Mouse (Mus musculus) c-Kit-positive CD71-positive TER-119-negative erythroid progenitor cells, embryonic 14.5 days (primary cell): ENCODE measurements around the gene Psmd11.
A peak's percentile ranks its signal among the peaks of the same experiment; 100 is the strongest.
"Not testable (repeated sequence)": the region's sequence is repeated elsewhere in the genome, so short reads cannot be mapped to it uniquely, and the experiment has no call there.

Source experiments
- DNase-seq: peaks from one replicate; pipeline ENCODE4 v3.0.0-alpha.2; 2013; ENCODE audit warnings: low read depth

Gene Psmd11

DNA sequence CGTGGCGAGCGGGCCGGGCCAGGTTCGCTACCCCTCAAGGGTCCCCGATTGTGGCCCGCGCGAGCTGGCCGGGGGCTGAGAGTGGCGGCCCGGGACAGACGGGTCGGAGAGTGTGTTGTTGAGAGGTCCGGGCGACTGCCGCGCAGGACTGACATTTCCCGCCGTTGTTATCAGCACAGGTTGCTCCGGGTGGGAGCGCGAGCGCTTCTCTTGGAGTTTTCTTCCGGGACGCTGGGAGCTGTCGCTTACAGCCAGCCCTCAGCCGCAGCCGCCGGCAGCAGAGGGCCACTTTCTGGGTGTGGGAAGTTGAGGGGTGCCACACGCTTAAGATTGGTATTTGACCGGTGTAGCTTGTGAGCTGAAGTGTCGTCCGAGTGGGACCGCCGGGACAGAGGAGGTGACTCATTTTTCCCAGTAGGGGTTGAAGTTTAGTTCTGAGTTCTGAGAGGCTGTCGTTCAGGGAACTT lies 627 bp downstream of the Psmd11 start:
- DNase-seq = peak; percentile 36

DNA sequence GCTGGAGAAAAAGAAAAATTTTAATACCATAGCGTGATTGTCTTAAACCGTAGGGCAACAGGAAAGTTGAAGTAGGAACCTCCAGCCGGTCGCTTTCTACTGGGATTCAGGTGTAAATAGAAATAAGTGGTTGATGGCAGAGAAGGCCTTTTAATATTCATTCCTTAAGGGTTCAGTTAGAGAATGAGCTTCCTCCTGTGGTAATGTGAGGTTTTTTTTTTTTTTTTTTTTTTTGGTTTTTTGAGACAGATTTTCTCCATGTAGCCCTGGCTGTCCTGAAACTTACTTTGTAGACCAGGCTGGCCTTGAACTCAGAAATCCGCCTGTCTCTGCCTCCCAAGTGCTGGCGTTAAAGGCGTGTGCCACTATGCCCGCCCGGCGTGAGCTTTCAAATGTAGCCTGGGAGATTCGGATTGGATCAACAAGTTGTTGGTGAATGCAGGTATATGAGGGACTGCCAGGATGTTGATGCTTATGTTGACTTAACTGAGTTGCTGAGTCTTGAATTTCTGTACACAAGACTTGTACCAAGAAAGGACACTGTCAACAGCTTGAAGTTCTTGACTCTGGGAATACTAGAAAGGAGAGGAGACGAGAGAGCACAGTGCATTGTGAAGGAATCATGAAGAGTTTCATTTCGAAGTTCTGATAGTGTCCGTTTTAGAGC lies 1.2 kb downstream of the Psmd11 start:
- no peak for DNase-seq

DNA sequence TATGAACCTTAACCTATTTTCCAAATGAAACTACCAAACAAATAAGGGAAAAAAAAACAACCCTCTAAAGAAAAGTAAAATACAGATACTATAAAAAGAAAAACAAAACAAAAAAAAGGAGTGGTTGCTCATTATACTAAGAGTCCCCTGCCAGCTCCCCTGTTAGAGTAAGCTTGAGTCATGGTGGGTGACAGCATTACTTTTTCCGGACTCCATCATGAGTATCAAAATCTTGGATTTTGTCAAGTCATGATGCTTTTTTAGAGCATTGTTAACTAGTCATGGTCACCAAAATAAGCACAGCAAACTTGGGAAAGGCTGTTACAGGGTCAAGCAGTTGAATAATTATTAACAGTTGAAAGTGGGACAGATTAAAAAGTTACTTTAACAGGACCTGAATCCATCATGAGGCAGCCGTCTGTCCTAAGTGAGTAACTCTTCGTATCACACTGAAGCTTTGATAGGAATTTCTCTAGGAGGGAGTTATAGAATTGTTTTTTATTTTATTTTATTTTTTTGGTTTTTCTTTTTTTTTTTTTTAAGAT lies 2.0 kb downstream of the Psmd11 start:
- no peak for DNase-seq

DNA sequence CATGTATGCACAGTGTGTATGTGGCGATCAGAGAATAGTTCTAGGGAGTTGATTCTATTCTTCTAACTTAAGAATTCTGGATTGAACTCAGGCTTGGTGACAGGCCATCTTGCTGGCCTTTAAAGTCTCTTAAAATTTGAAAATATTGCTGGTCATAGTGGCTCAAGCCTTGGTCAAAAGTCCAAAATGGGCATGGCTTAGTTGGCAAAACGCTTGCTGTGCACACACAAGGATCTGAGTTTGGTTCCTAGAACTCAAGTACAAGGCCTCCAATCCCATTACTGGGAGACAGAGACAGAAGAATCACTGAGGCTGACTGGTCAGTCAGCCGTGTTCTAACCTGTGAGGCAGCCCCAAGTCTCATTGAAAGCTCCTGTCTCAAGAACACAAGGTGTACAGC lies 18.5 kb downstream of the Psmd11 start:
- no peak for DNase-seq

DNA sequence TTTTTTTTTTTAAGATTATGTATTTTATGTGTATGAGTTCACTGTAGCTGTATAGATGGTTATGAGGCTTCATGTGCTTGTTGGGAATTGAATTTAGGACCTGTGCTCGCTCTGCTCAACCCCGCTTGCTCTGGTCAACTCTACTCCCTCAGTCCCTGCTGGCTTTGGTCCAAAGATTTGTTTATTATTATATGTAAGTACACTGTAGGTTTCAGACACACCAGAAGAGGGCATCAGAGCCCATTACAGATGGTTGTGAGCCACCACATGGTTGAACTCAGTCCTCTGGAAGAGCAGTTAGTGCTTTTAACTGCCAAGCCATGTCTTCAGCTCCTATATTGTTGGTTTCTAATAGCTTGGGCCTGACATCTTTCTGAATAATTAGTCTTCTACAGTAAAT lies 21.4 kb downstream of the Psmd11 start:
- no peak for DNase-seq

DNA sequence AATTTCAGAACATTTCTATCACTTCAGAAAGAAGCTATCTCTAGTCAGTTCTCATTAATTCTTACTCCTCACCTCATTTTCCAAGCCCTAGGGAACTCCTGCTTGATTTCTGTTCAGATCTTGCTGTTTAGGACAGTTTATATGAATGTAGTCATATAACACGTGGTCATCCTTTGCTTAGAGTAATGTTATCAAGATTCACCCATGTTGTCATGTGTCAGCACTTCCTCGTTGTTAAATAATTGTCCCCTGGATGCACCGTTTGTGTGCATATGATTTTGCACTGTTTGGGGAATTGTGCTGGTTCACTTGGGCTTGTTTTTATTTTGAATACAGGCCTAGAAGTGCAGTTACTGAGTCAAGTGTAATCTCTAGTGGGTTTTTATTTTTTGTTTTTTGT lies 23.8 kb downstream of the Psmd11 start:
- DNase-seq = no peak

DNA sequence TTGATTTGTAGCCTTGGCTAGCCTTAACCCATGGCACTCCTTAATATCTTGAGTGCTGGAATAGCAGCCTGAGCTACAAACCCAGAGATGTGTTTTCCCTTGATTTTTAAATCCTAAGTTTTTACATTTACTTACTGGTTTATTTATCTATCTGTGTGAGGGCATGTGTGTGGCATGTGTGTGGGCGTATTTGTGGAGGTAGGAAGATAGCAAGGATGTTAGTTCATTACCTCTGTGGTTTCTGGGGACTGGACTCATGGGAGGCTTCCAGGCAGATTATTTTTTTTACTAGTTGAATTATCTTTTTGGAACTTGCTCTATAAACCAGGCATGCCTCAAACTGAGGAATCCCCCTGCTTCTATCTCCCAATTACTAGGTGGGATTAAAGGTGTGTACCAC lies 24.8 kb downstream of the Psmd11 start:
- DNase-seq = no peak

DNA sequence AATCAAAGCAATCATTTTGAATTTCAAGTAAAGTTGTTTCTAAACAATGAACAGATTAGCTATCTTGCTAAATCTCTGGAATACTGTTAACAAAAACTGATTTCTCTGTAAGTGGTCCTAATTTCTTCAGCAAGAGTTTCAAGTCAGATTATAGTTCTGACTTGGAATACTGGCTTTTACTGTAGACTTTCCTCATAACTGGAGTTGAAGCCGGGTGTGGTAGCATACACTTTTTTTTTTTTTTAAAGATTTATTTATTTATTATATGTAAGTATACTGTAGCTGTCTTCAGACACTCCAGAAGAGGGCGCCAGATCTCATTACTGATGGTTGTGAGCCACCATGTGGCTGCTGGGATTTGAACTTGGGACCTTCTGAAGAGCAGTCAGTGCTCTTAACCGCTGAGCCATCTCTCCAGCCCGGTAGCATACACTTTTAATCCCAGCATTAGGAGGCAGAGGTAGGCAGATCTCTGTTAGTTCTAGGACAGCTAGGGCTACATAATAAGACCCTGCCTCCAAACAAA lies 35.3 kb downstream of the Psmd11 start:
- not testable (repeated sequence) for DNase-seq

DNA sequence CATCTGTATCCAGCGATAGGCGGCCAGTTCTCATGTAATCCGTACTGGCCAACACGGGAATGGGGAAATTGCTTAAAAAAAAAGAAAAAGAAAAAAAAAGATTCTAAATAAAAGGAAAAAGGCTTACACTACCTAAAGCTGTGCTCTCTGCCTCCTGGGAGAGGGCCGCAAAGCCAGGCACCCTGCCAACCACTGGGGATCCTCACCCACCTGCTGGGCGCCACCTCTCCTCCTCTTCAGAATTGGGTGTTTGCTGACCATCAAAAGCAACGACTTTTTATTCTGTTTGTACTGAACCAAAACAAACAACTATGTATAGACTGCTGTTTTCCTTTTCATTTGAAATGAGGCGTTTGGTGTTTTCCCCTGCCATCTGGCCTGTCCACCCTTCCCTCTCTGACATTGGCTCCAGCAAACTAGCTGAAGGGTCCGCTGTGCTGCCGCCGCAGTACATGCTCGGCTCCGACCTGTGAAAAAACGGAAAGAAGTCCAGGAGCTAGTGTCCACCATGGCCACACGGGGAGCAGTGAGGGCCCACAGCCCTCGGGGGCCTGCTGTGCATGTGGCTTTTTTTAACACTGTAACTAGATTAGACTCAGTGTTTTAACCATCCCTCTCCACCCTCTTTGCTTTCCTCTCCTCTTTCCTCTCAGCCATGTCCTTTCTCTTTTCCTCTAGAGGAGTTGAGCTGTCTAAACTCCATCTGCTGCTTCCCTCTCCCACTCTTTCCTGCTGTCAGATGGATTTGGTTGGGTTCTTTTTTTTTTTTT lies 43.6 kb downstream of the Psmd11 start:
- DNase-seq = no peak

DNA sequence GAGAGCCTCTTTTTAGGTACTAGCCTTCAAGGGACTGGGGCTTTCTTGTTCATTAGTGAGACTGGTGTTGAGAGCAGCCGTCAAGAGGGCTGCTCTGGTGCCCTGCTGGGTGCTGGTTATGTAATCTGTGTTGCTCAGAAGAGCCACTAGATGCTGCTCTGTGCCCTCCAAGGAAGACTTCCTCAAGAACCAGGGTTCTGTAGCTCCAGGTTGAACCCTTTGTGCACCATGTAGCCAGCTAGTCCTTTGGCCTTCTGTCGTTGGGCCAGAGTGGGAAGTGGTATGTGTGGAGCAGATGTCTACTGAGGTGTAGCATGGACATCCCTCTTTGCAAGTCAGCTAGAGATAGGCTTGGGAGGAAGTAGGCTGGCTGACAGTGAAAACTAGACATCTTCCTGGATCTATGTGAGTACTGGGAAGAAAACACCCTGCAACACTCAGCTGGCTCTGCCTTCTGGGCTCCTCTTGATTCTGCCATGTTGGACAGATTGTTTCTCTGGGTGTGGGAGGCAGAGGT lies 45.8 kb downstream of the Psmd11 start:
- DNase-seq = no peak

DNA sequence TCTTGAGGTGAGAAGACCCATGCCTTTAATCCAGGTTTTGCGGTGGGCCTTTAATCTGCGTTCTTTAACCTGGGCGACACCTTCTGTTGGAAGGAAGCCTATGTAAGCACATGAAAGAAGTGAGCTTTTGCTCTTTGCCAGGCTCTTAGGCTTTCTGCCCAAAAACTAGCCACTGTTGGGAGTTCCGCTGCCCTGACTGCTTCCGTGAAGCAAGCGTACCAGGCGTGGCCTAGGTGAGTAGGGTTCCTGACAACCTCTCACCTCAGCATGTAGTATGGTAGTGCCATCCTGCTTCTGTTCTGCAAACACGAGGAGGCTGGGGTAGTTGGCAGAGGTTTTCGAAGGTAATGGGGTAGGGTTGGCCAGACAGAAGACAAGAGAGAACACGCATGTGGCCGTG lies 46.4 kb downstream of the Psmd11 start:
- DNase-seq = no peak

DNA sequence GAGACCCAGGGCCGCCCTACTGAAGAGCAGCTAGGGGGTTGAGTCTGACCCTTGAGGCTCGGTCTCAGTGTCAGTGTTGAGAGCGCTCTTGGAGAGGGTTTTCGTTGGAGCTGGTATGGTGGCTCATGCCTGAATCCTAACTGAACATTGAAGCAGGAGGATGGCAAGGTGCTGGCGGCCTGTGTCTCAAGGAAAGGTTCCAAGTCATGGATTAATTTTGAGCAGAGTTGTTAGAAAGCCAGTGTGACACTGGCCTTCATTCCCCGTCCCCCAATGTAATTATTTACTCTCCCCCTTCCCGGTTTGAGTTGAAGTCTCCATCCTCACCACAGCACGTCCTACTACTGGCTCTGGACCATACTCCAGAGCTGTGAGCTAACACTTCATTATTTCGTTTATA lies 47.1 kb downstream of the Psmd11 start:
- DNase-seq = no peak

DNA sequence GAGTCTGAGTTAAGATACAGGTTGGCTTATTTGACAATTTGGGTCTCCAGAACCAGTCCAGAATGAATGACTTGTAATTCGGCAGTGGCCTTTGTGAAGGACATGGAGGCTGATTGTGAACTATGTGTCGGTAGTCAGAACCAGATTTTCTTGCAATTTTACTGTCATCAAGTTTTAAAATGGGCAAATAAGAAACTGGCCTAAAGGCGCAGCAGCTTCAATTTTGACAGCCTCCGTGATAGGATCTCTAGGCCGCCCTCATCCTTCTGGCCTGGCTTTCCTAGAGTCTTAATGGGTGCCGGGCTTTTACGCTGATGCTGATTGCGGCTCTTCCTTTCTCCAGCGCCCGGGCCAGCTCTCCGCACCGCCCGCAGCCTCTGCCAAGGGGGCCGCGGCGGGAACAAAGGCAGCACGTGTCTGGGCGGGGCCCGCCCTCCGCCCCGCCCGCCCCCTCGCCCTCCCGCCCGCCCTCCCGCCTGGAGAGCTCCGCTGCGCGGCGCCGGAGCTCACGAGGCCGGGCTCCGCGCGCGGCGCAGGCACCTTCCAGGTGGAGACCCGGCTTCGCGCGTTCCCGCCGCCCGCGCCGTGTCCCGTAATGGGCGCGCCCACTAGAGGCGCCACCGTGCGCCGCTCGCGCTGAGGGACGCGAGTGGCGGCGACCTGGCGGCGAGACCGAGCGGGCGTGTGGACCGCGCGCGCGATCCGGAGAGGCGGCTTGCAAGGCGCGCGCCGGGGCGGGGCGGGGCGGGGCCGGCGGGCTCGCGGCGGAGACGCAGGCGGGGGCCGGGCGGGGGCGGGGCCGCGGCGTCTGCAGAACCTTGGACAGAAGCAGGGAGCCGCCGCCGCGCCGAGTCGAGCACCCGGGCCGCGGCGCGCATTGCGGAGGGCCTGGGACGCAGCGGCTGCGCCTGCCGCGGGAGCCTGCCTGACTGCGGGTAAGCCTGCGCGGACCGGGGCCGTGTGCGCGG lies 48.1 kb downstream of the Psmd11 start, which contains the start of gene Cdk5r1:
Gene Cdk5r1, plus strand, starts transcription at position 802 of the 968 bp plus-strand sequence.
- peak; percentile 65 for DNase-seq

DNA sequence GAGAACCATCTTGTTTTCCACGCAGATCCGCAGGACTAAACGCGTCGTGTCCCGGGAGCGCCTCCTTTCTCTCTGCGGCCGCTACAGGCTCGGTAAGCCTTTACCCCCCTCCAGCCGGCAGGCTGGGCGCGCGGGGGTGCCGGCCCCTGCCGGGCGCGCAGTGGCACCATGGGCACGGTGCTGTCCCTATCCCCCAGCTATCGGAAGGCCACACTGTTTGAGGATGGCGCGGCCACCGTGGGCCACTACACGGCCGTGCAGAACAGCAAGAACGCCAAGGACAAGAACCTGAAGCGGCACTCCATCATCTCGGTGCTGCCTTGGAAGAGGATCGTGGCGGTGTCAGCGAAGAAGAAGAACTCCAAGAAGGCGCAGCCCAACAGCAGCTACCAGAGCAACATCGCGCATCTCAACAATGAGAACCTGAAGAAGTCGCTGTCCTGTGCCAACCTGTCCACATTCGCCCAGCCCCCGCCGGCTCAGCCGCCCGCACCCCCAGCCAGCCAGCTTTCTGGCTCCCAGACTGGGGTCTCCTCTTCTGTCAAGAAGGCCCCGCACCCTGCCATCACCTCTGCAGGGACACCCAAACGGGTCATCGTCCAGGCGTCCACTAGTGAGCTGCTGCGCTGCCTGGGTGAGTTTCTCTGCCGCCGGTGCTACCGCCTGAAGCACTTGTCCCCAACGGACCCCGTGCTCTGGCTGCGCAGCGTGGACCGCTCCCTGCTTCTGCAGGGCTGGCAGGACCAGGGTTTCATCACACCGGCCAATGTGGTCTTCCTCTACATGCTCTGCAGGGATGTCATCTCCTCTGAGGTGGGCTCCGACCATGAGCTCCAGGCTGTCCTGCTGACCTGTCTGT lies 49.2 kb downstream of the Psmd11 start:
- no peak for DNase-seq

DNA sequence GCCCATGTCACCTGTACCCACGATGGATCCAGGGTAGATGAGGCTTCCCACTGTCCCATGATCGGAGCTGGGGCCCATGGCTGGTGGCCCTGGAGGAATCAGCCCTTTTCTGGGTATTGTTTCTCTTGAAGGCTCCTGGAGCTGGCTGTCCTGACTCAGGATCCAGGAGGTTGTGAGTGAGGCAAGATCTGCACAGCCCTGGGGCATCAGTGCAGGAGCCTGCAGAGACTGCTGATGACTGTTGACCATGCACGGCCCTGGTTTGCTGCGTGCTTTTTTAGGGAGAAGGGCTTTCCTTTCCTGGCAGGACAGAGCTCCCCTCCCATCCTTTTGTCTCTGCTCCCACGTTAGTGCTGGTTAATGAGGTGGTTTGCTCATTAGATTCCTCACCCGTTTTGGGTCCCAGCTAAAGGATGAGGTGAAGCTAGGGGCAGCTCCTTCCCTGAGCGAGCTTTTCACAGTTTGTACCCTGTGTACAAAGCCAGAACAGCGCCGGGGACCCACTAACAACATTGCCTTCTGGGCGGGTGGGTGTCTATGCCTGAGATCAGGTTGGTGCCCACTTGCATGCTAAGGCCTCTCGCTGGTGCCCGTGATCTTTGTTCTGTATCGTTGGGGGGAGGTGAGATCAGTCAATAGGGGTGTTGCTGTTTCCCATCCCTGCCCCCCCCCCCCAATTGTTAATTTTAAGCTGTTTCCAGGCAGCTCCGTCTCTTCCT lies 50.4 kb downstream of the Psmd11 start:
- no peak for DNase-seq

DNA sequence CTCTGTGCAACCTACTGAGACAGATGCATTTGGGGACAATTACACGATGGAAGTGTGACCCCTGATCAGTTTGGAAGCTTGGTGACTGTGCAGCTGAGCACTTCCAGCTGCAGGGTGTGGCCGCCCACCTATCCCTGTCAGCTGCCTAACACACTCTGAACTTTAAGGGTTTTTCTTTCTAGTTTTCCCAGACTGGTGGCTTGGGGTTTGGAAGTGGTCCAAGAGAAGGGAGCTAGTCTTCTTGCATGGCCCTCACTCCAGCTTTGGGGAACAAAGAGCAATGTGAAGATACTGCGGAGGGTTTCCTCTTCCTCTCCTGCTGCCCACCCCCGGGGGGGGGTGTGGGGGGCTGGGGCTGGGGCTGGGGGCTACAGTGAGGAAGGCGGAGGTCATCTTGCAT lies 51.0 kb downstream of the Psmd11 start:
- DNase-seq = no peak

DNA sequence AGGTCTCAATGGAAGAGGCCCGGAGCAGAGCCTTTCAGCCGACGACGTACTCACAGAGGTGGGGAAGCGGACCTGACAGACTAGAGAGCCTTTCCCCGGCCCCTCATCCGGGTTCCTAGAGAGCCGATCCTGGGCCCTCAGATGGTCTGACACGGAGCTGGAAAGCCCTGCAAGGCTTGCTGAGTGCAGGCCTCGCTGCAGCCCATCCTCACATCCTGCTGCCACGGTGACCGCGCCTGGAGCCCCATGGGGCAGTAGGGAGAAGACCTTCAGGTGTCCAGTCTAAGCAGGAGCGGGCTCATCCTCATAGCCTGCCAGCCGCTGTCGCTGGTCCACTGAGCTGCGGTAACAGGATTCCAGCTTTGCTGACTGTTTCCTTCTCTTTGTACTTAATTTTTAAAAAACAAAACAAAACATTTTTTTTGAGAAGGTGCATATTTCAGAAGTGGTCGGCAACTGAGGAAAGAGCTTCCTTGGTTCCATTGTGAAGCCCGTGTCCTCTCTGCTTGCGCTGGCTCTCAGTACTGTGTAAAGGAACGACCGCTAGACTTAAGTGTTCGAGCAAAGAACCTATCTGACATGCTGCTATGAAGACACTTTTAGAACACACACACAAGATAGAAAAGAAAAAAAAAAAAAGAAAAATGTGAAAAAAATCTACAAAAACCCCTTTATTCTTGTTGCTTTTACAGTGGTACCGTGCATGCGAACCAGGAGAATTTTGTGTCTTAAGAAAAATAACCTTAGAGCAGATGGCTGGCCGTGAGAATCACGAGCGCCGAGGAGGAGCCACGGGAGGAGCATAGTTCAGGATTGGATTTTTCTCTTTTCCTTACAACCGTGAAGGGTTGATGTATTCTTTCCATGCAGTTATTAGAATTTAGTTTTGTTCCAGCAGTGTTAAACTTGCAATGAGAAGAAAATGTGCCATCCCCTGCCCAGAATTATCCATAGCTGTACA lies 51.8 kb downstream of the Psmd11 start:
- no peak for DNase-seq

DNA sequence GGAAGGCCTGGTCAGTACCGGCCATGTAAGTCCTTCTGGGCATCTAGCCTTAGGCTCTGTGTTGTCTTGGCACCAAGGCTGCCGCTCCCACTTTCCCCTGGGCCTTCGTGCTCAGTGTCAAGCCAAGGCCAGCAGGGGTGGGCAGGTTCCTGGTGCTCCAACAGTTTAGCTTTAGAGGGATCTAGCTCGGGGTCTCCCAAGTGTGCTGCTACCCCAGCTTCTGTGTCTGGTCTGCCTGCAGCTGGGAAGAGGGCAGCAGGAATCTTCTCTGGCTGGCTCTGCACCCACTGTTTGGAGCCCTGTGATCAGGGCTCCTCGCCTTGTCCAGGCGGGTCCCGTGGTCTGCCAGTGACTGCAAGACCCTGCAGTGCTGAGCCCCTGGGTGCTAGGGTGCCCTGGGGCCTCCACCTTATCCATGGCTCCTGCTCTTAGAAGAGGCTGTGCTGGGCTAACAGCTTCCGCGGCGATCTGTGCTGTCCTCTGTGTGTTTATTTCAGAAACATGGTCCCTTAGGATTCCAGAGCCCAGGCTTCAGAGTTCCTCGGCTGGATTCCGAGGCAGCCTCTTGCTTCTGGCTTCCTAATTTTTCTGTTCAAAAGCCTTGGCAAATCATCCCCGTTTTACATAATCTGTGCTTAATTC lies 53.1 kb downstream of the Psmd11 start:
- DNase-seq = no peak
